Mouse (Mus musculus) ES-E14 (cell line): ENCODE results near the gene Ccdc181. TPM values are rescaled to one million over a fixed set of nuclear protein-coding genes. Genes with fewer than 3 reads are reported as not detected.

Experiments used
- DNase-seq: peaks from one replicate; pipeline ENCODE4 v3.0.0-alpha.2; 2013; ENCODE audit warnings: low read depth, low spot score
- H3K27ac ChIP-seq: 2 replicates; pipeline ENCODE4 v1.5.1; 2012; ENCODE audit warnings: low read depth, mild to moderate bottlenecking, low read length, moderate library complexity, mixed read lengths; ENCODE audit not compliant: poor library complexity, insufficient read depth, severe bottlenecking
- H3K36me3 ChIP-seq: 2 replicates; pipeline ENCODE4 v1.6.1; 2012; ENCODE audit warnings: mild to moderate bottlenecking, low read length, moderate library complexity, mixed read lengths; ENCODE audit not compliant: control insufficient read depth, poor library complexity, insufficient read depth, severe bottlenecking
- H3K4me1 ChIP-seq, 2 experiments: fragments of 150-350 bp in 1 of 2; sonication (generic) in 1 of 2; 2 replicates each; pipeline ENCODE4 v1.6.1; 2012; ENCODE audit warnings: low read length in 2 of 2, mild to moderate bottlenecking in 1 of 2, mixed read lengths in 1 of 2; ENCODE audit not compliant: control insufficient read depth in 2 of 2, insufficient read depth in 2 of 2, poor library complexity in 1 of 2
- H3K4me3 ChIP-seq, 2 experiments: fragments of 150-350 bp in 1 of 2; sonication (generic) in 1 of 2; 2 replicates each; pipeline ENCODE4 v1.5.1; 2012; ENCODE audit warnings: low read length in 2 of 2, low read depth in 1 of 2, mild to moderate bottlenecking in 1 of 2, mixed read lengths in 1 of 2; ENCODE audit not compliant: insufficient read depth in 1 of 2, poor library complexity in 1 of 2, severe bottlenecking in 1 of 2
- H3K9ac ChIP-seq: 2 replicates; pipeline ENCODE4 v1.6.1; 2012; ENCODE audit warnings: low read depth, mild to moderate bottlenecking, low read length, mixed read lengths; ENCODE audit not compliant: poor library complexity, insufficient read depth, severe bottlenecking
- H3K9me3 ChIP-seq: fragments of 150-350 bp; sonication (generic); 2 replicates; pipeline ENCODE4 v1.6.1; 2012; ENCODE audit warnings: low read depth, mild to moderate bottlenecking, low read length; ENCODE audit not compliant: control insufficient read depth, insufficient read depth
- CHD2 ChIP-seq: IDR thresholded peaks from 2 replicates; pipeline ENCODE4 v1.6.1; 2014; ENCODE audit warnings: mild to moderate bottlenecking, low read depth, low read length, inconsistent platforms
- HCFC1 ChIP-seq: IDR thresholded peaks from 2 replicates; pipeline ENCODE4 v1.6.1; 2012; ENCODE audit warnings: low read length, inconsistent platforms, borderline replicate concordance; ENCODE audit not compliant: insufficient read depth
- MAFK ChIP-seq: IDR thresholded peaks from 2 replicates; pipeline ENCODE4 v1.6.1; 2014; ENCODE audit warnings: mild to moderate bottlenecking, low read depth, low read length, inconsistent platforms; ENCODE audit not compliant: insufficient read depth
- ZC3H11A ChIP-seq: IDR thresholded peaks from 2 replicates; pipeline ENCODE4 v1.6.1; 2012; ENCODE audit warnings: low read depth, mild to moderate bottlenecking, inconsistent platforms, low read length, borderline replicate concordance
- ZNF384 ChIP-seq: IDR thresholded peaks from 2 replicates; pipeline ENCODE4 v1.6.1; 2012; ENCODE audit warnings: low read depth, low read length, inconsistent platforms
- in situ Hi-C, 2 experiments: fragments of 600-800 bp; cut with MboI; formaldehyde crosslinking; loops; one replicate each; pipeline ENCODE4 v1.15.1; 2025; ENCODE audit warnings: low sequenced_read_pairs in 2 of 2, inconsistent platforms in 1 of 2; ENCODE audit not compliant: unreplicated experiment in 2 of 2
- total RNA-seq: library from RNA; depleted of rRNA; stranded (reverse); fragments of 300-350 nt; gene quantifications from 2 replicates; pipeline ENCODE4 v1.2.3, GENCODE M21; 2012

Gene Ccdc181
- total RNA-seq, 1 experiment: 4.1 TPM

GRCm38 (mm10) chr1:164252551-164252950 lies 22.8 kb upstream of the Ccdc181 start:
- Histone ChIP-seq H3K9ac (no peak overlapping the region), H3K36me3 (peaks cover 11% of the 10 kb centered on the region), H3K4me3 (no peak overlapping the region), H3K4me1 (peaks cover 0 to 4% of the 10 kb centered on the region in 2 experiments; a peak in 2 of 4 replicates), H3K9me3 (no peaks in the 10 kb centered on the region), H3K27ac (no peak overlapping the region)
- TF ChIP-seq CHD2 (no peak), MAFK (no peak), HCFC1 (no peak), ZNF384 (no peak), ZC3H11A (no peak)
- no peak for DNase-seq
- in situ Hi-C loops: no loop called here

GRCm38 (mm10) chr1:164254836-164255235 lies 20.5 kb upstream of the Ccdc181 start:
- H3K36me3 ChIP-seq: peaks cover 11% of the 10 kb centered on the region
- no peak for DNase-seq
- in situ Hi-C loops: no loop called here
- no peak overlapping the region for H3K9ac ChIP-seq
- no peaks in the 10 kb centered on the region for H3K9me3 ChIP-seq
- peaks cover 0 to 4% of the 10 kb centered on the region in 2 experiments; a peak in 1 of 4 replicates for H3K4me1 ChIP-seq
- H3K4me3 ChIP-seq: no peak overlapping the region
- TF ChIP-seq ZC3H11A (no peak), HCFC1 (no peak), CHD2 (no peak), ZNF384 (no peak), MAFK (no peak)
- H3K27ac ChIP-seq: no peak overlapping the region

DNA sequence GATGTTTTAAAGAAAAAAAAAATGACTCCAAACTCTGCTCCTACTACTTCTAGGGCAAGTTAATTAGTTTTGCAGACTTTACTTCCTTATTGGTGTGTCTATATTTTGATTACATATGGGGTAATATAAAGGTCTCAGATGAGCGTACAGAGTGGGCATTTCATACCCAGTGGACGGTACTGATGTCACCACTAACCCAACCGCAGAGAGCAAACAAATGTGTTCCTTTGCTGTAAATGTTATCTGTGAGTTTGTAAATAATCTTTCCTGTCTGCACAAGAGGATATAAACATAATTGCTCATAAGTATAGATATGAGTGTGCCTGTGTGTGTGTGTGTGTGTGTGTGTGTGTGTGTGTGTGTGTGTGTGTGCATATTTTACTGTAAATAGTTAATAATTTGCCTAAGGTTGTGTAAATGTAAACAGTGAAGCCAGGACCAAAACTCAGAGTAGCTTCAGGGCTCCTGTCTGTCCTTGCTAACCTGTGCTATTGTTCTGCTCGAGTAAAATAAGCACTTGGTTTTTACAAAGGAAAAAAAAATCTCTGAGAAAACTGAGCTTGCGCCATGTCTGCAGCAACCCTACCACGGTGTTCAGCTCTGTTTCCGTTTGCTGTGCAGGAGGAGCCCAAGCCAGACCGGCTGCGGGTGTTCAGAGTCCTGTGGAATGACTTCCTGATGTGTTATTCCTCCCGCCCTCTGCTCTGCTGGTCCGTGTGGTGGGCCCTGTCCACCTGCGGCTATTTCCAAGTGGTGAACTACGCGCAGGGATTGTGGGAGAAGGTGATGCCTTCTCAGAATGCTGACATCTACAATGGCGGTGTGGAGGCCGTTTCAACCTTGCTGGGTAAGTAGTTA lies 15.0 kb upstream of the Ccdc181 start:
- Histone ChIP-seq H3K4me1 (peaks cover 0 to 2% of the 10 kb centered on the region in 2 experiments; a peak in 1 of 4 replicates), H3K9ac (peak overlapping the region; percentile 70), H3K27ac (no peak overlapping the region), H3K36me3 (peaks cover 35% of the 10 kb centered on the region), H3K4me3 (peak overlapping the region in 1 of 2 experiments; percentile 47; a peak in 2 of 4 replicates), H3K9me3 (no peaks in the 10 kb centered on the region)
- DNase-seq: no peak
- no peak for TF ChIP-seq CHD2
- no peak for TF ChIP-seq HCFC1
- in situ Hi-C loops: no loop called here

DNA sequence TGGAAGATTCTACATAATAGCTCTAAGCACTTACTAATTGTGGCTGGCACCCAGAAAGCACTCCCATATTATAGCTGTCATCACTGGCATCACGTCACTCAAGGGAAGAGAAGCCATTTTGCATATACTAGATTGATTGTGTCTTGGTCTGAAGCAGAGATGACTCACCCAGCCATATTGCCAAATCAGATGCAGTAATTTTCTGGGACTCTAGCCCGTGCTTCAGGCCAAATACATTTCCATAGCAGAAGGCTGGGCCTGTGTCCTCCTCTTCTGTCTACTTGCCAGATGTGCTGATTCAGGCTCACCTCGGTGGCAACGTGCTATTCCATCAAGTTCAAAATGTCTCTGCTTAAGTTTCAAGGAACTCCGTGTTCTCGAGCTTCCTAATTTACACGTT lies 13.8 kb upstream of the Ccdc181 start:
- no peak overlapping the region for H3K4me3 ChIP-seq
- in situ Hi-C loops: no loop called here
- peaks cover 32% of the 10 kb centered on the region for H3K36me3 ChIP-seq
- H3K9me3 ChIP-seq: no peaks in the 10 kb centered on the region
- DNase-seq: no peak
- peaks cover 0 to 2% of the 10 kb centered on the region in 2 experiments; a peak in 1 of 4 replicates for H3K4me1 ChIP-seq
- no peak overlapping the region for H3K27ac ChIP-seq
- TF ChIP-seq ZNF384 (no peak), HCFC1 (no peak), CHD2 (no peak), MAFK (no peak), ZC3H11A (no peak)
- no peak overlapping the region for H3K9ac ChIP-seq

GRCm38 (mm10) chr1:164270941-164271340 lies 4.4 kb upstream of the Ccdc181 start:
- DNase-seq: no peak
- no peak overlapping the region for H3K4me3 ChIP-seq
- no peaks in the 10 kb centered on the region; a peak in 1 of 4 replicates for H3K4me1 ChIP-seq
- H3K9ac ChIP-seq: no peak overlapping the region
- no peaks in the 10 kb centered on the region for H3K9me3 ChIP-seq
- H3K27ac ChIP-seq: no peak overlapping the region
- TF ChIP-seq HCFC1 (no peak), CHD2 (no peak), ZC3H11A (no peak), MAFK (no peak), ZNF384 (no peak)
- in situ Hi-C loops: no loop called here
- no peaks in the 10 kb centered on the region for H3K36me3 ChIP-seq
